Comparison of ENCODE assay signal across 21 mouse cellular contexts in genomic region chr16:4492777-4493563, GRCm38 (mm10). TPM values are rescaled to one million over a fixed set of nuclear protein-coding genes. Genes with fewer than 3 reads are reported as not detected.
A peak's percentile ranks its signal among the peaks of the same experiment; 100 is the strongest.
DNase-seq lines count a peak whose midpoint lies in the region; ATAC-seq and TF ChIP-seq lines count a peak whose summit lies in the region.
"Had no signal": no experiment of that assay in that cellular context is flagged by ENCODE, and none has a peak within 500 bp of the region (broad histone marks: within the 10 kb centered on the region; RNA-seq: fewer than 3 reads in every experiment).

No protein-coding gene starts in this region.

- peak in 1 of 2 experiments; percentile 62; a peak in 2 of 4 replicates for TF ChIP-seq CTCF in CH12.LX (conservative IDR thresholded peaks at IDR 0.05 in 1 of 2, IDR thresholded peaks at IDR 0.05 in 1 of 2; ENCODE audit: low read depth in 2 of 2, low read length in 2 of 2)

- dilution Hi-C loops in CH12.LX (cut with MboI; ENCODE audit: extremely low pct_ligation_motif_present, extremely low pct_unique_long_range_greater_than_20kb, low sequenced_read_pairs): no loop called here

- H3K36me3 ChIP-seq in heart, embryonic 12.5 days: peaks cover 65% of the 10 kb centered on the region
- H3K36me3 ChIP-seq in heart, embryonic 11.5 days (ENCODE audit: control insufficient read depth, insufficient read depth, low read length): peaks cover 5% of the 10 kb centered on the region; the same call in 1 of the 2 replicates
- peaks cover 6 to 68% of the 10 kb centered on the region in 2 experiments for H3K36me3 ChIP-seq in CH12.LX (replicated peaks in 1 of 2; ENCODE audit: control insufficient read depth in 1 of 2, insufficient read depth in 1 of 2, low read length in 1 of 2)
- no peaks in the 10 kb centered on the region for H3K36me3 ChIP-seq in intestine, embryonic 16.5 days (ENCODE audit: control insufficient read depth, insufficient read depth, low read length)
- H3K36me3 ChIP-seq: liver, embryonic 15.5 days had no signal

- H3K4me2 ChIP-seq in heart, embryonic 12.5 days: no peak overlapping the region
- no peak overlapping the region for H3K4me2 ChIP-seq in heart, embryonic 11.5 days
- no peak overlapping the region for H3K4me2 ChIP-seq in CH12.LX (ENCODE audit: insufficient read depth, low read depth, poor library complexity, severe bottlenecking)
- H3K4me2 ChIP-seq in intestine, embryonic 16.5 days (ENCODE audit: low read depth, low read length): no peak overlapping the region
- H3K4me2 ChIP-seq: forebrain, embryonic 13.5 days; liver, embryonic 15.5 days had no signal

- peaks cover 15% of the 10 kb centered on the region for H3K4me1 ChIP-seq in heart, embryonic 12.5 days (replicated peaks)
- peaks cover 14% of the 10 kb centered on the region for H3K4me1 ChIP-seq in heart, embryonic 11.5 days (ENCODE audit: control insufficient read depth, insufficient read depth, low read length)
- peaks cover 21 to 72% of the 10 kb centered on the region in 2 experiments for H3K4me1 ChIP-seq in CH12.LX (ENCODE audit: control insufficient read depth in 1 of 2, insufficient read depth in 2 of 2)
- peaks cover 14% of the 10 kb centered on the region for H3K4me1 ChIP-seq in intestine, embryonic 16.5 days (ENCODE audit: control insufficient read depth, insufficient read depth, low read length)
- H3K4me1 ChIP-seq: liver, embryonic 15.5 days had no signal

- H3K4me3 ChIP-seq in heart, embryonic 12.5 days: no peak overlapping the region
- no peak overlapping the region for H3K4me3 ChIP-seq in heart, embryonic 11.5 days (ENCODE audit: low read depth, low read length)
- H3K4me3 ChIP-seq in CH12.LX (replicated peaks in 1 of 3; ENCODE audit: low read depth in 2 of 3, low read length in 2 of 3, poor library complexity in 1 of 3): no peak overlapping the region
- H3K4me3 ChIP-seq in intestine, embryonic 16.5 days (ENCODE audit: low read length): no peak overlapping the region
- H3K4me3 ChIP-seq: forebrain, embryonic 13.5 days; liver, embryonic 15.5 days; megakaryocyte, embryonic 14.5 days had no signal

- in situ Hi-C loops in CH12.LX (cut with MboI; ENCODE audit: low pct_ligation_motif_present, low pct_unique_long_range_greater_than_20kb, low sequenced_read_pairs): no loop called here

- ATAC-seq in heart, embryonic 12.5 days (ENCODE audit: insufficient number of reproducible peaks, low FRiP score): no peak
- ATAC-seq in heart, embryonic 11.5 days (replicated peaks; ENCODE audit: insufficient number of reproducible peaks, low FRiP score, low TSS enrichment): no peak
- peak; percentile 39; the same call in 1 of the 2 replicates for ATAC-seq in intestine, embryonic 16.5 days
- no peak for ATAC-seq in monocyte, adult 5-6 weeks (replicated peaks; ENCODE audit: insufficient number of reproducible peaks, low FRiP score, low TSS enrichment, poor library complexity, severe bottlenecking)
- ATAC-seq: forebrain, embryonic 13.5 days; inflammation-experienced regulatory T-cells, adult 6 months; midbrain, embryonic 16.5 days had no signal

- TF ChIP-seq POLR2A in CH12.LX (IDR thresholded peaks at IDR 0.05; ENCODE audit: low read depth, low read length): no peak

- no peak for DNase-seq in CH12.LX (ENCODE audit: extremely low read depth)
- DNase-seq in kidney, postnatal 25 days: peak; percentile 44 to 58
- DNase-seq in frontal cortex, postnatal 10 days (ENCODE audit: low spot score in 2 of 2): no peak
- DNase-seq: adrenal gland, postnatal 36 days; cerebellum, adult 9-11 months; embryo, embryonic 11 days; heart, adult 18-20 months; heart, postnatal 4 days; layer of hippocampus, adult 9-11 months; lung, postnatal 14 days; right cerebral cortex, postnatal 25 days had no signal

- TF ChIP-seq EP300 in CH12.LX (IDR thresholded peaks at IDR 0.05; ENCODE audit: low read length): no peak

- peak overlapping the region; percentile 63 for H3K9ac ChIP-seq in heart, embryonic 12.5 days
- no peak overlapping the region for H3K9ac ChIP-seq in heart, embryonic 11.5 days (ENCODE audit: low read depth, low read length)
- H3K9ac ChIP-seq in CH12.LX (ENCODE audit: insufficient read depth, low read depth): no peak overlapping the region
- no peak overlapping the region for H3K9ac ChIP-seq in intestine, embryonic 16.5 days (ENCODE audit: low read depth, low read length)
- H3K9ac ChIP-seq: forebrain, embryonic 13.5 days; liver, embryonic 15.5 days had no signal

- no peaks in the 10 kb centered on the region for H3K9me3 ChIP-seq in heart, embryonic 12.5 days (replicated peaks)
- no peaks in the 10 kb centered on the region for H3K9me3 ChIP-seq in heart, embryonic 11.5 days (replicated peaks; ENCODE audit: control insufficient read depth, low read length)
- no peaks in the 10 kb centered on the region for H3K9me3 ChIP-seq in CH12.LX (replicated peaks; ENCODE audit: low read length)
- H3K9me3 ChIP-seq in intestine, embryonic 16.5 days (ENCODE audit: control insufficient read depth, low read length): no peaks in the 10 kb centered on the region
- H3K9me3 ChIP-seq: forebrain, embryonic 13.5 days; liver, embryonic 15.5 days; megakaryocyte, embryonic 14.5 days had no signal

- H3K27ac ChIP-seq in heart, embryonic 12.5 days (ENCODE audit: poor library complexity, severe bottlenecking): no peak overlapping the region
- H3K27ac ChIP-seq in heart, embryonic 11.5 days (ENCODE audit: low read depth, low read length): no peak overlapping the region
- H3K27ac ChIP-seq in CH12.LX (ENCODE audit: insufficient read depth, low read depth): no peak overlapping the region
- no peak overlapping the region for H3K27ac ChIP-seq in intestine, embryonic 16.5 days (ENCODE audit: low read length)
- H3K27ac ChIP-seq: forebrain, embryonic 13.5 days; liver, embryonic 15.5 days; stomach, postnatal 0 days had no signal

- no peaks in the 10 kb centered on the region for H3K79me2 ChIP-seq in CH12.LX (replicated peaks; ENCODE audit: control insufficient read depth, extremely low read depth, insufficient read depth, poor library complexity, severe bottlenecking)

- TF ChIP-seq RAD21 in CH12.LX (IDR thresholded peaks at IDR 0.05; ENCODE audit: low read depth, low read length): peak; percentile 62

- no peaks in the 10 kb centered on the region for H3K27me3 ChIP-seq in heart, embryonic 12.5 days (replicated peaks)
- no peaks in the 10 kb centered on the region for H3K27me3 ChIP-seq in heart, embryonic 11.5 days (ENCODE audit: control insufficient read depth, insufficient read depth, low read length)
- H3K27me3 ChIP-seq in CH12.LX (replicated peaks): no peaks in the 10 kb centered on the region
- H3K27me3 ChIP-seq in intestine, embryonic 16.5 days (replicated peaks; ENCODE audit: control insufficient read depth, insufficient read depth, low read length): no peaks in the 10 kb centered on the region
- H3K27me3 ChIP-seq: forebrain, embryonic 13.5 days; liver, embryonic 15.5 days had no signal

- WGBS in heart, embryonic 12.5 days: 48% methylated on average over 2 of the region's 2 CpGs
- 54% methylated on average over 2 of the region's 2 CpGs for WGBS in heart, embryonic 11.5 days (ENCODE audit: insufficient replicate concordance)
- 43% methylated on average over 2 of the region's 2 CpGs for WGBS in intestine, embryonic 16.5 days

TF ChIP-seq in CH12.LX, 34 proteins besides CTCF, POLR2A, EP300 and RAD21:
- TF ChIP-seq SMC3 (IDR thresholded peaks at IDR 0.05; ENCODE audit: low read depth, low read length) (peak; percentile 53), UBTF (IDR thresholded peaks at IDR 0.05; ENCODE audit: low read depth, low read length) (no peak)

RNA-seq across cellular contexts. Expression of gene Srl, which starts 48.6 kb away (rescaled TPM):
- 228 and 230 TPM in 2 replicates for polyA plus RNA-seq in heart, embryonic 12.5 days (2016; fragmentation: Nextera tagmentation; extraction: Ambion mirVana)
- 147 and 191 TPM in 2 replicates for polyA plus RNA-seq in heart, embryonic 11.5 days (2014; fragmentation: Nextera tagmentation; extraction: Ambion mirVana)
- total RNA-seq in CH12.LX (2012; rRNA removed) (44.6 and 60.3 TPM in 2 replicates), CH12.LX (2014; rRNA removed) (62.7 and 88.8 TPM in 2 replicates)
- polyA plus RNA-seq in CH12.LX (2012; ENCODE audit: insufficient read length, low read depth): 71.3 and 77.9 TPM in 2 replicates
- 8.0 and 8.5 TPM in 2 replicates for polyA plus RNA-seq in intestine, embryonic 16.5 days (2015; fragmentation: Nextera tagmentation; extraction: Ambion mirVana)
- 0.29 to 0.38 TPM in 2 of 3 replicates, not detected in the other for total RNA-seq in monocyte, adult 5-6 weeks (2017)

Comparison
In these comparisons a context has a peak if more than half of its experiments do, and no peak if none do; other contexts are left out.
1. DNase-seq: peak in kidney, postnatal 25 days (2 of 2); none in CH12.LX (single experiment) and frontal cortex, postnatal 10 days (0 of 2).